Mouse (Mus musculus) limb, embryonic 11.5 days (tissue): ENCODE data around the gene Nos1. TPM values are rescaled to one million over a fixed set of nuclear protein-coding genes. Genes with fewer than 3 reads are reported as not detected.

Experiments used
- ATAC-seq: fragments of 200-750 bp; cut with Nextera tagmentation; 2 replicates; pipeline ENCODE4 v1.8.0; 2017; ENCODE audit warnings: low read depth; ENCODE audit not compliant: insufficient number of reproducible peaks, low FRiP score, low TSS enrichment
- DNase-seq: peaks from one replicate; pipeline ENCODE4 v3.0.0-alpha.2; 2015; ENCODE audit warnings: low spot score
- H3K27ac ChIP-seq: fragments of 300-500 bp; sonication (generic); replicated peaks from 2 replicates; pipeline ENCODE4 v1.5.1; 2014; ENCODE audit warnings: low read depth, mild to moderate bottlenecking, low read length
- H3K27me3 ChIP-seq: fragments of 300-500 bp; sonication (generic); 2 replicates; pipeline ENCODE4 v1.6.1; 2014; ENCODE audit warnings: mild to moderate bottlenecking, low read length, mixed read lengths; ENCODE audit not compliant: control insufficient read depth, insufficient read depth
- H3K36me3 ChIP-seq: fragments of 300-500 bp; sonication (generic); 2 replicates; pipeline ENCODE4 v1.6.1; 2014; ENCODE audit warnings: mild to moderate bottlenecking, low read length, moderate library complexity, mixed read lengths; ENCODE audit not compliant: control insufficient read depth, insufficient read depth
- H3K4me1 ChIP-seq: fragments of 300-500 bp; sonication (generic); 2 replicates; pipeline ENCODE4 v1.6.1; 2014; ENCODE audit warnings: low read length, mixed read lengths; ENCODE audit not compliant: control insufficient read depth, insufficient read depth
- H3K4me2 ChIP-seq: fragments of 300-500 bp; sonication (generic); 2 replicates; pipeline ENCODE4 v1.6.1; 2014; ENCODE audit warnings: low read depth, mild to moderate bottlenecking, moderate library complexity; ENCODE audit not compliant: severe bottlenecking
- H3K4me3 ChIP-seq: fragments of 300-500 bp; sonication (generic); 2 replicates; pipeline ENCODE4 v1.5.1; 2014; ENCODE audit warnings: low read depth, low read length
- H3K9ac ChIP-seq: fragments of 300-500 bp; sonication (generic); 2 replicates; pipeline ENCODE4 v1.6.1; 2014; ENCODE audit warnings: mild to moderate bottlenecking, low read length
- H3K9me3 ChIP-seq: fragments of 300-500 bp; sonication (generic); 2 replicates; pipeline ENCODE4 v1.6.1; 2016; ENCODE audit warnings: low read length; ENCODE audit not compliant: control insufficient read depth
- WGBS: fragments of 180-500 bp; shearing (Covaris S2); extraction: QIAGEN DNeasy Blood & Tissue Kit; methylation state at CpG from one replicate; pipeline ENCODE4 v1.1.7; 2014; 5-methylcytosine and 5-hydroxymethylcytosine counted together
- polyA plus RNA-seq: library from polyadenylated mRNA; unstranded; fragments of >200 nt; fragmentation: Nextera tagmentation; extraction: Ambion mirVana; gene quantifications from 2 replicates; pipeline ENCODE4 v1.2.1, GENCODE M21; 2014

Gene Nos1
- polyA plus RNA-seq, 1 experiment from 2014 or later, result 0.12 TPM

- Histone ChIP-seq H3K36me3 (peaks cover 19% of the 10 kb centered on the region), H3K27ac (no peak overlapping the region), H3K9me3 (no peaks in the 10 kb centered on the region), H3K4me2 (no peak overlapping the region), H3K27me3 (no peaks in the 10 kb centered on the region), H3K4me1 (no peaks in the 10 kb centered on the region), H3K4me3 (no peak overlapping the region), H3K9ac (no peak overlapping the region)
- peak; percentile 85 for DNase-seq
- 44% methylated on average over 9 of the region's 9 CpGs for WGBS
- no peak for ATAC-seq
Measured at GRCm38 (mm10) chr5:118002059-118002458, 221.2 kb downstream of the Nos1 start.

- WGBS, result 83% methylated on average over 8 of the region's 8 CpGs
- H3K4me3 ChIP-seq, result no peak overlapping the region
- no peaks in the 10 kb centered on the region for H3K4me1 ChIP-seq
- no peaks in the 10 kb centered on the region for H3K9me3 ChIP-seq
- ATAC-seq (no peak), DNase-seq (peak; percentile 67)
- H3K9ac ChIP-seq, result no peak overlapping the region
- no peak overlapping the region for H3K27ac ChIP-seq
- peaks cover 24% of the 10 kb centered on the region for H3K36me3 ChIP-seq
- no peak overlapping the region for H3K4me2 ChIP-seq
- no peaks in the 10 kb centered on the region for H3K27me3 ChIP-seq
Measured at GRCm38 (mm10) chr5:118004619-118005018, 223.8 kb downstream of the Nos1 start.

GRCm38 (mm10) chr5:118005728-118006127 lies 224.9 kb downstream of the Nos1 start:
- ATAC-seq, result no peak
- H3K36me3 ChIP-seq, result peaks cover 24% of the 10 kb centered on the region
- no peak overlapping the region for H3K9ac ChIP-seq
- WGBS, result 95% methylated on average over 1 of the region's 1 CpGs
- H3K4me3 ChIP-seq, result no peak overlapping the region
- H3K4me1 ChIP-seq, result no peaks in the 10 kb centered on the region
- no peaks in the 10 kb centered on the region for H3K27me3 ChIP-seq
- no peaks in the 10 kb centered on the region for H3K9me3 ChIP-seq
- H3K4me2 ChIP-seq, result no peak overlapping the region
- no peak overlapping the region for H3K27ac ChIP-seq
- DNase-seq, result no peak

GRCm38 (mm10) chr5:118008344-118008743 lies 227.5 kb downstream of the Nos1 start:
- H3K4me3 ChIP-seq, result no peak overlapping the region
- H3K4me2 ChIP-seq, result no peak overlapping the region
- H3K36me3 ChIP-seq, result peaks cover 15% of the 10 kb centered on the region
- H3K27ac ChIP-seq, result no peak overlapping the region
- H3K9me3 ChIP-seq, result no peaks in the 10 kb centered on the region
- H3K9ac ChIP-seq, result no peak overlapping the region
- no peaks in the 10 kb centered on the region for H3K27me3 ChIP-seq
- ATAC-seq (no peak), DNase-seq (no peak)
- H3K4me1 ChIP-seq, result no peaks in the 10 kb centered on the region
- WGBS, result 93% methylated on average over 13 of the region's 13 CpGs

Other genes with a start within 250 kb of the Nos1 start
- gene Fbxo21, start 195.7 kb downstream of the Nos1 start, polyA plus RNA-seq, result 74.6 and 84.4 TPM in 2 replicates
- 0.53 and 0.75 TPM in 2 replicates for gene Tesc, start 246.7 kb downstream of the Nos1 start, polyA plus RNA-seq